Mouse (Mus musculus) midbrain, embryonic 15.5 days (tissue): Measurements from ENCODE around the gene Atp6v1g2. TPM values are rescaled to one million over a fixed set of nuclear protein-coding genes. Genes with fewer than 3 reads are reported as not detected.

Experiments used
- ATAC-seq: fragments of 200-750 bp; cut with Nextera tagmentation; replicated peaks from 2 replicates; pipeline ENCODE4 v1.8.0; 2017; ENCODE audit warnings: moderate TSS enrichment
- H3K27ac ChIP-seq: fragments of 300-500 bp; sonication (generic); 2 replicates; pipeline ENCODE4 v1.5.1; 2015; ENCODE audit warnings: mild to moderate bottlenecking, inconsistent platforms
- H3K27me3 ChIP-seq: fragments of 300-500 bp; sonication (generic); replicated peaks from 2 replicates; pipeline ENCODE4 v1.6.1; 2015; ENCODE audit warnings: inconsistent platforms
- H3K36me3 ChIP-seq: fragments of 300-500 bp; sonication (generic); replicated peaks from 2 replicates; pipeline ENCODE4 v1.6.1; 2015; ENCODE audit warnings: inconsistent platforms
- H3K4me1 ChIP-seq: fragments of 300-500 bp; sonication (generic); 2 replicates; pipeline ENCODE4 v1.6.1; 2015; ENCODE audit warnings: inconsistent platforms
- H3K4me2 ChIP-seq: fragments of 300-500 bp; sonication (generic); 2 replicates; pipeline ENCODE4 v1.6.1; 2015; ENCODE audit warnings: inconsistent platforms, mild to moderate bottlenecking, moderate library complexity
- H3K4me3 ChIP-seq: fragments of 300-500 bp; sonication (generic); 2 replicates; pipeline ENCODE4 v1.5.1; 2015; ENCODE audit warnings: mild to moderate bottlenecking, inconsistent platforms
- H3K9ac ChIP-seq: fragments of 300-500 bp; sonication (generic); 2 replicates; pipeline ENCODE4 v1.6.1; 2015; ENCODE audit warnings: mild to moderate bottlenecking, inconsistent platforms
- H3K9me3 ChIP-seq: fragments of 300-500 bp; sonication (generic); 2 replicates; pipeline ENCODE4 v1.6.1; 2016; ENCODE audit warnings: inconsistent platforms
- WGBS: fragments of 180-500 bp; shearing (Covaris S2); methylation state at CpG from one replicate; pipeline ENCODE4 v1.1.7; 2015; ENCODE audit warnings: mixed read lengths; 5-methylcytosine and 5-hydroxymethylcytosine counted together
- polyA plus RNA-seq: library from polyadenylated mRNA; unstranded; fragments of >200 nt; fragmentation: Nextera tagmentation; extraction: Ambion mirVana; gene quantifications from 2 replicates; pipeline ENCODE4 v1.2.1, GENCODE M21; 2015

Gene Atp6v1g2
- polyA plus RNA-seq, 1 experiment from 2014 or later: 100 TPM

- 58% methylated on average over 11 of the region's 11 CpGs for WGBS
- no peak overlapping the region for H3K9ac ChIP-seq
- no peak overlapping the region for H3K4me2 ChIP-seq
- no peaks in the 10 kb centered on the region for H3K27me3 ChIP-seq
- 0 out of 2 replicates have a peak, but pooled peaks cover 4% of the 10 kb centered on the region for H3K4me1 ChIP-seq
- H3K36me3 ChIP-seq: peaks cover 45% of the 10 kb centered on the region
- no peak overlapping the region for H3K27ac ChIP-seq
- peak; percentile 30 for ATAC-seq
- no peaks in the 10 kb centered on the region for H3K9me3 ChIP-seq
- no peak overlapping the region for H3K4me3 ChIP-seq
Observed at GRCm38 (mm10) chr17:35254241-35255098, 21.0 kb downstream of the Atp6v1g2 start.

- H3K4me3 ChIP-seq: no peak overlapping the region
- H3K9me3 ChIP-seq: no peaks in the 10 kb centered on the region
- H3K27ac ChIP-seq: no peak overlapping the region
- no peak overlapping the region for H3K4me2 ChIP-seq
- WGBS: 65% methylated on average over 3 of the region's 3 CpGs
- ATAC-seq: no peak
- H3K27me3 ChIP-seq: no peaks in the 10 kb centered on the region
- peaks cover 38% of the 10 kb centered on the region for H3K36me3 ChIP-seq
- 0 out of 2 replicates have a peak, but pooled peaks cover 4% of the 10 kb centered on the region for H3K4me1 ChIP-seq
- no peak overlapping the region for H3K9ac ChIP-seq
Observed at GRCm38 (mm10) chr17:35255301-35255700, 21.8 kb downstream of the Atp6v1g2 start.

- no peak for ATAC-seq
- no peak overlapping the region for H3K4me2 ChIP-seq
Observed at GRCm38 (mm10) chr17:35255704-35256103, 22.2 kb downstream of the Atp6v1g2 start.

GRCm38 (mm10) chr17:35257378-35257777 lies 23.9 kb downstream of the Atp6v1g2 start:
- Histone ChIP-seq H3K27ac (no peak overlapping the region), H3K9ac (no peak overlapping the region), H3K4me1 (0 out of 2 replicates have a peak, but pooled peaks cover 4% of the 10 kb centered on the region), H3K9me3 (no peaks in the 10 kb centered on the region), H3K4me3 (no peak overlapping the region), H3K36me3 (peaks cover 19% of the 10 kb centered on the region), H3K27me3 (0 out of 2 replicates have a peak, but pooled peaks cover 8% of the 10 kb centered on the region), H3K4me2 (no peak overlapping the region)
- 72% methylated on average over 1 of the region's 1 CpGs for WGBS
- no peak for ATAC-seq

More at GRCm38 (mm10) chr17:35255704-35256103, 22.2 kb downstream of the Atp6v1g2 start:
- H3K27me3 ChIP-seq: no peaks in the 10 kb centered on the region
- 0 out of 2 replicates have a peak, but pooled peaks cover 4% of the 10 kb centered on the region for H3K4me1 ChIP-seq
- peaks cover 34% of the 10 kb centered on the region for H3K36me3 ChIP-seq
- no peak overlapping the region for H3K4me3 ChIP-seq
- no peak overlapping the region for H3K9ac ChIP-seq
- WGBS: 67% methylated on average over 4 of the region's 4 CpGs
- H3K9me3 ChIP-seq: no peaks in the 10 kb centered on the region
- H3K27ac ChIP-seq: no peak overlapping the region

- Histone ChIP-seq H3K36me3 (peaks cover 13% of the 10 kb centered on the region), H3K9me3 (no peaks in the 10 kb centered on the region), H3K9ac (no peak overlapping the region), H3K27ac (no peak overlapping the region), H3K4me2 (peak overlapping the region; percentile 34), H3K27me3 (0 out of 2 replicates have a peak, but pooled peaks cover 8% of the 10 kb centered on the region), H3K4me3 (no peak overlapping the region), H3K4me1 (0 out of 2 replicates have a peak, but pooled peaks cover 4% of the 10 kb centered on the region)
- ATAC-seq: no peak
- 13% methylated on average over 17 of the region's 17 CpGs for WGBS
Observed at GRCm38 (mm10) chr17:35257824-35258491, 24.5 kb downstream of the Atp6v1g2 start.

GRCm38 (mm10) chr17:35258492-35259478 lies 25.3 kb downstream of the Atp6v1g2 start:
- H3K36me3 ChIP-seq: peaks cover 6% of the 10 kb centered on the region
- no peak overlapping the region for H3K27ac ChIP-seq
- H3K27me3 ChIP-seq: 0 out of 2 replicates have a peak, but pooled peaks cover 8% of the 10 kb centered on the region
- no peak overlapping the region for H3K4me3 ChIP-seq
- H3K9ac ChIP-seq: no peak overlapping the region
- peak overlapping the region; percentile 34; the same call in 1 of the 2 replicates for H3K4me2 ChIP-seq
- H3K4me1 ChIP-seq: peaks cover 7% of the 10 kb centered on the region
- WGBS: 60% methylated on average over 13 of the region's 14 CpGs
- H3K9me3 ChIP-seq: no peaks in the 10 kb centered on the region
- ATAC-seq: no peak

- WGBS: 71% methylated on average over 4 of the region's 4 CpGs
- Histone ChIP-seq H3K4me3 (no peak overlapping the region), H3K9me3 (no peaks in the 10 kb centered on the region), H3K36me3 (no peaks in the 10 kb centered on the region), H3K9ac (no peak overlapping the region), H3K4me1 (peaks cover 8% of the 10 kb centered on the region), H3K4me2 (no peak overlapping the region), H3K27ac (no peak overlapping the region), H3K27me3 (peaks cover 12% of the 10 kb centered on the region; the same call in 1 of the 2 replicates)
- no peak for ATAC-seq
Observed at GRCm38 (mm10) chr17:35259621-35260020, 26.2 kb downstream of the Atp6v1g2 start.

- H3K4me3 ChIP-seq: no peak overlapping the region
- ATAC-seq: no peak
- H3K4me1 ChIP-seq: peaks cover 8% of the 10 kb centered on the region
Observed at GRCm38 (mm10) chr17:35261651-35262050, 28.2 kb downstream of the Atp6v1g2 start.

GRCm38 (mm10) chr17:35262664-35263522 lies 29.4 kb downstream of the Atp6v1g2 start, which contains the start of gene H2-D1:
Gene H2-D1 (plus strand): TSS chr17:35262730.
- Histone ChIP-seq H3K9ac (peak within 1 kb of the TSS; percentile 55), H3K4me3 (peak within 1 kb of the TSS; percentile 69), H3K27me3 (peaks cover 12% of the 10 kb centered on the region; the same call in 1 of the 2 replicates), H3K27ac (no peak within 1 kb of the TSS), H3K9me3 (no peaks in the 10 kb centered on the region), H3K4me2 (peak within 1 kb of the TSS; percentile 94), H3K36me3 (no peaks in the 10 kb centered on the region), H3K4me1 (peaks cover 6% of the 10 kb centered on the region)
- peak; percentile 95 for ATAC-seq
- WGBS: 1% methylated on average over 68 of the region's 73 CpGs

More at GRCm38 (mm10) chr17:35261651-35262050, 28.2 kb downstream of the Atp6v1g2 start:
- H3K36me3 ChIP-seq: no peaks in the 10 kb centered on the region
- WGBS: 71% methylated on average over 13 of the region's 13 CpGs
- no peak overlapping the region for H3K27ac ChIP-seq
- no peak overlapping the region for H3K4me2 ChIP-seq
- H3K9me3 ChIP-seq: no peaks in the 10 kb centered on the region
- peaks cover 12% of the 10 kb centered on the region; the same call in 1 of the 2 replicates for H3K27me3 ChIP-seq
- no peak overlapping the region for H3K9ac ChIP-seq

GRCm38 (mm10) chr17:35263523-35263883 lies 30.0 kb downstream of the Atp6v1g2 start:
- peak; percentile 47 for ATAC-seq
- Histone ChIP-seq H3K27me3 (peaks cover 12% of the 10 kb centered on the region; the same call in 1 of the 2 replicates), H3K9me3 (no peaks in the 10 kb centered on the region), H3K4me3 (peak overlapping the region; percentile 69), H3K27ac (no peak overlapping the region), H3K4me1 (peaks cover 4% of the 10 kb centered on the region), H3K36me3 (no peaks in the 10 kb centered on the region), H3K9ac (peak overlapping the region; percentile 55), H3K4me2 (peak overlapping the region; percentile 94)
- WGBS: 1% methylated on average over 30 of the region's 31 CpGs
